ENCODE assay signal across 9 mouse cellular contexts in genomic region chr19:5408057-5409001, GRCm38 (mm10). TPM values are rescaled to one million over a fixed set of nuclear protein-coding genes. Genes with fewer than 3 reads are reported as not detected.
DNase-seq lines count a peak whose midpoint lies in the region; ATAC-seq lines count a peak whose summit lies in the region.
"Had no signal": no experiment of that assay in that cellular context is flagged by ENCODE, and none has a peak within 500 bp of the region (broad histone marks: within the 10 kb centered on the region; RNA-seq: fewer than 3 reads in every experiment).

No protein-coding gene starts in this region.

- peak overlapping the region; percentile 100 for H3K27ac ChIP-seq in brown adipose tissue, adult 24 weeks (replicated peaks; ENCODE audit: low read depth, low read length)
- H3K27ac ChIP-seq in intestine, embryonic 15.5 days: no peak overlapping the region

- H3K4me3 ChIP-seq in brown adipose tissue, adult 24 weeks (ENCODE audit: insufficient read depth, low read depth, low read length): peak overlapping the region; percentile 92
- no peak overlapping the region for H3K4me3 ChIP-seq in intestine, embryonic 15.5 days (replicated peaks)

- peak; percentile 34 for DNase-seq in gastrocnemius, adult 18-20 months (ENCODE audit: low spot score)
- no peak for DNase-seq in gastrocnemius, postnatal 25 days
- DNase-seq in right cerebral cortex, adult 2 months (ENCODE audit: low spot score in 2 of 2): no peak
- no peak for DNase-seq in cerebellum, postnatal 14 days
- DNase-seq in embryo, embryonic 10 days (ENCODE audit: low spot score): no peak

- no peaks in the 10 kb centered on the region for H3K36me3 ChIP-seq in intestine, embryonic 15.5 days

- H3K4me2 ChIP-seq in intestine, embryonic 15.5 days (replicated peaks): peak overlapping the region; percentile 58; the same call in 1 of the 2 replicates

- H3K4me1 ChIP-seq in brown adipose tissue, adult 24 weeks (ENCODE audit: control insufficient read depth, insufficient read depth, insufficient read length, low read length): peaks cover 17% of the 10 kb centered on the region
- H3K4me1 ChIP-seq in intestine, embryonic 15.5 days (replicated peaks): 0 out of 2 replicates have a peak, but pooled peaks cover 7% of the 10 kb centered on the region

- no peak overlapping the region for H3K9ac ChIP-seq in intestine, embryonic 15.5 days

- WGBS in intestine, embryonic 15.5 days: 86% methylated on average over 13 of the region's 13 CpGs

- no peaks in the 10 kb centered on the region for H3K9me3 ChIP-seq in intestine, embryonic 15.5 days
- H3K9me3 ChIP-seq: G1E had no signal

- ATAC-seq in intestine, embryonic 15.5 days: no peak
- ATAC-seq in megakaryocyte, adult 5-6 weeks (ENCODE audit: poor library complexity, severe bottlenecking): peak; percentile 58

- no peaks in the 10 kb centered on the region for H3K27me3 ChIP-seq in intestine, embryonic 15.5 days (replicated peaks)

RNA-seq across cellular contexts. Expression of gene Tsga10ip, which starts 6.0 kb away (rescaled TPM):
- total RNA-seq in gastrocnemius, adult 18-20 months (2021): 1 to 10 TPM; 1.2 to 1.3 TPM
- total RNA-seq in gastrocnemius, postnatal 25 days (2021): 1 to 10 TPM in 1 of 2 experiments, not detected in 1; 1.2 TPM
- polyA plus RNA-seq in brown adipose tissue, adult 24 weeks (2012; ENCODE audit: insufficient read depth, insufficient read length, missing spikeins): not detected in 2 replicates
- polyA plus RNA-seq in intestine, embryonic 15.5 days (2015; fragmentation: Nextera tagmentation; extraction: Ambion mirVana): 4.3 and 10.8 TPM in 2 replicates
- not detected in 2 replicates for total RNA-seq in megakaryocyte, adult 5-6 weeks (2015)
- not detected in 2 replicates for total RNA-seq in megakaryocyte, adult 5-6 weeks (2017)

RNA-seq across cellular contexts. Expression of gene Drap1, which starts 16.4 kb away (rescaled TPM):
- total RNA-seq in gastrocnemius, adult 18-20 months (2021): 100 to 1,000 TPM; 587 to 651 TPM
- 100 to 1,000 TPM; 473 to 502 TPM for total RNA-seq in gastrocnemius, postnatal 25 days (2021)
- 293 and 410 TPM in 2 replicates for polyA plus RNA-seq in brown adipose tissue, adult 24 weeks (2012; ENCODE audit: insufficient read depth, insufficient read length, missing spikeins)
- polyA plus RNA-seq in intestine, embryonic 15.5 days (2015; fragmentation: Nextera tagmentation; extraction: Ambion mirVana): 198 and 200 TPM in 2 replicates
- total RNA-seq in megakaryocyte, adult 5-6 weeks (2015): 62.3 and 72.3 TPM in 2 replicates
- total RNA-seq in megakaryocyte, adult 5-6 weeks (2017): 53.7 and 59.0 TPM in 2 replicates

RNA-seq across cellular contexts. Expression of gene AI837181, which starts 16.6 kb away (rescaled TPM):
- 10 to 100 TPM; 32.9 to 36.2 TPM for total RNA-seq in gastrocnemius, adult 18-20 months (2021)
- total RNA-seq in gastrocnemius, postnatal 25 days (2021): 10 to 100 TPM; 32.1 to 33.5 TPM
- polyA plus RNA-seq in brown adipose tissue, adult 24 weeks (2012; ENCODE audit: insufficient read depth, insufficient read length, missing spikeins): 23.8 and 27.1 TPM in 2 replicates
- 42.6 and 45.8 TPM in 2 replicates for polyA plus RNA-seq in intestine, embryonic 15.5 days (2015; fragmentation: Nextera tagmentation; extraction: Ambion mirVana)
- 20.3 and 23.7 TPM in 2 replicates for total RNA-seq in megakaryocyte, adult 5-6 weeks (2015)
- total RNA-seq in megakaryocyte, adult 5-6 weeks (2017): 8.9 and 15.6 TPM in 2 replicates

RNA-seq across cellular contexts. Expression of gene Sart1, which starts 19.8 kb away (rescaled TPM):
- total RNA-seq in gastrocnemius, adult 18-20 months (2021): 10 to 100 TPM; 36.5 to 38.8 TPM
- total RNA-seq in gastrocnemius, postnatal 25 days (2021): 10 to 100 TPM; 29.0 to 36.5 TPM
- polyA plus RNA-seq in brown adipose tissue, adult 24 weeks (2012; ENCODE audit: insufficient read depth, insufficient read length, missing spikeins): 30.8 and 31.2 TPM in 2 replicates
- polyA plus RNA-seq in intestine, embryonic 15.5 days (2015; fragmentation: Nextera tagmentation; extraction: Ambion mirVana): 61.2 and 66.4 TPM in 2 replicates
- 47.2 and 57.3 TPM in 2 replicates for total RNA-seq in megakaryocyte, adult 5-6 weeks (2015)
- 62.2 and 64.6 TPM in 2 replicates for total RNA-seq in megakaryocyte, adult 5-6 weeks (2017)

RNA-seq across cellular contexts. Expression of gene Fosl1, which starts 39.0 kb away (rescaled TPM):
- total RNA-seq in gastrocnemius, adult 18-20 months (2021): under 1 TPM; 0.17 to 0.34 TPM
- total RNA-seq in gastrocnemius, postnatal 25 days (2021): not detected
- not detected in 2 replicates for polyA plus RNA-seq in brown adipose tissue, adult 24 weeks (2012; ENCODE audit: insufficient read depth, insufficient read length, missing spikeins)
- not detected in 2 replicates for polyA plus RNA-seq in intestine, embryonic 15.5 days (2015; fragmentation: Nextera tagmentation; extraction: Ambion mirVana)
- total RNA-seq in megakaryocyte, adult 5-6 weeks (2015): 0.48 and 1.2 TPM in 2 replicates
- 0.69 and 0.95 TPM in 2 replicates for total RNA-seq in megakaryocyte, adult 5-6 weeks (2017)

Comparison
In these comparisons a context has a peak if more than half of its experiments do, and no peak if none do; other contexts are left out.
1. RNA of gene Drap1, which starts 16.4 kb away (total RNA-seq): 587 to 651 TPM in gastrocnemius, adult 18-20 months and 473 to 502 TPM in gastrocnemius, postnatal 25 days; 53.7 to 72.3 TPM in megakaryocyte, adult 5-6 weeks; every median in the first group is over 4 times any median in the second.